Mouse (Mus musculus): ENCODE measurements around the gene Palmd.

The Palmd gene

GRCm38 (mm10) chr3:116955061-116955460, 13.7 kb downstream of the Palmd start:
- DNase-seq = no peak

- DNase-seq = no peak
Measured at GRCm38 (mm10) chr3:116953366-116953765, 15.4 kb downstream of the Palmd start.

- DNase-seq = peak in 1 of 2 experiments; percentile 19
Measured at GRCm38 (mm10) chr3:116952242-116952899, 16.4 kb downstream of the Palmd start.

- DNase-seq = peak in 1 of 2 experiments; percentile 9
Measured at GRCm38 (mm10) chr3:116951489-116951888, 17.3 kb downstream of the Palmd start.

- DNase-seq = peak in 1 of 2 experiments; percentile 16
Measured at GRCm38 (mm10) chr3:116950665-116951115, 18.1 kb downstream of the Palmd start.

GRCm38 (mm10) chr3:116946476-116946875, 22.3 kb downstream of the Palmd start:
- no peak for DNase-seq

GRCm38 (mm10) chr3:116943422-116943821, 25.4 kb downstream of the Palmd start:
- no peak for DNase-seq

- DNase-seq = no peak
Measured at GRCm38 (mm10) chr3:116942751-116943150, 26.0 kb downstream of the Palmd start.

GRCm38 (mm10) chr3:116941559-116942117, 27.1 kb downstream of the Palmd start:
- no peak for DNase-seq

GRCm38 (mm10) chr3:116940804-116941558, 27.8 kb downstream of the Palmd start:
- no peak for DNase-seq

- no peak for DNase-seq
Measured at GRCm38 (mm10) chr3:116936934-116937691, 31.7 kb downstream of the Palmd start.

GRCm38 (mm10) chr3:116933158-116933557, 35.6 kb downstream of the Palmd start:
- DNase-seq = no peak

- DNase-seq = no peak
Measured at GRCm38 (mm10) chr3:116928994-116929393, 39.8 kb downstream of the Palmd start.

GRCm38 (mm10) chr3:116923042-116923441, 45.7 kb downstream of the Palmd start:
- DNase-seq = no peak

GRCm38 (mm10) chr3:116921535-116921934, 47.3 kb downstream of the Palmd start:
- no peak for DNase-seq

- DNase-seq = no peak
Measured at GRCm38 (mm10) chr3:116917016-116917415, 51.8 kb downstream of the Palmd start.

GRCm38 (mm10) chr3:116914931-116915330, 53.9 kb downstream of the Palmd start:
- no peak for DNase-seq

- DNase-seq = no peak
Measured at GRCm38 (mm10) chr3:116914374-116914773, 54.4 kb downstream of the Palmd start.

- no peak for DNase-seq
Measured at GRCm38 (mm10) chr3:116906596-116906995, 62.2 kb downstream of the Palmd start.

- DNase-seq = no peak
Measured at GRCm38 (mm10) chr3:116905898-116906297, 62.9 kb downstream of the Palmd start.

- peak; percentile 47 to 82 for DNase-seq
Measured at GRCm38 (mm10) chr3:116904158-116904557, 64.6 kb downstream of the Palmd start.

GRCm38 (mm10) chr3:116892872-116893271, 75.9 kb downstream of the Palmd start:
- peak; percentile 87 to 91 for DNase-seq

- no peak for DNase-seq
Measured at GRCm38 (mm10) chr3:116892206-116892563, 76.6 kb downstream of the Palmd start.
